Mouse (Mus musculus) adrenal gland, postnatal 25 days (tissue): ENCODE data around the gene Tspo2. TPM values are rescaled to one million over a fixed set of nuclear protein-coding genes. Genes with fewer than 3 reads are reported as not detected.
A peak's percentile ranks its signal among the peaks of the same experiment; 100 is the strongest.

Experiments
- DNase-seq: peaks from one replicate; pipeline ENCODE4 v3.0.0; 2021; ENCODE audit warnings: mixed read lengths
- total RNA-seq: library from RNA; stranded (reverse); gene quantifications from 2 replicates; pipeline ENCODE4 v1.2.3, GENCODE M21; 2021

The Tspo2 gene
- total RNA-seq, 1 experiment from 2014 or later: not detected

- no peak for DNase-seq
Measured at GRCm38 (mm10) chr17:48450666-48451352, 513 bp downstream of the Tspo2 start.

DNA sequence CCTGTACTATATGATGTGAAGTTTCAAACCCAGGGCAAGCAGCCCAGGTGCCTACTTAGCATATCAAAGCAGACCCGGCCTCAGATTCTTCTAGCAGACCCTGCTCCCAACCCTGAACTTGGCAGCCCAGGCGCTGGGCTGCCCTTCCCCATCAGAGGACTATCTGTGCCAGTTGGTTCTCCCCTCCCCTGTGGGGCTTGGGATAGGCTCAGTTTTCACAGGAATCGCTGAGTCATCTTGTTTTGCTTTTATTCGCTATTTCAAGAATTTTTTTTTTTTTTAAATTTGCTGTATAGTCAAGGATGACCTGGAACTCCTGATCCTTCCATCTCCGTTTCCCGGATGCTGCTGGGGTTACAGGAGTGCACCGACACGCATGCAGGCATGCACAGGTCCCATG lies 3.6 kb downstream of the Tspo2 start:
- DNase-seq: no peak

GRCm38 (mm10) chr17:48443542-48444145 lies 7.7 kb downstream of the Tspo2 start:
- DNase-seq: no peak

DNA sequence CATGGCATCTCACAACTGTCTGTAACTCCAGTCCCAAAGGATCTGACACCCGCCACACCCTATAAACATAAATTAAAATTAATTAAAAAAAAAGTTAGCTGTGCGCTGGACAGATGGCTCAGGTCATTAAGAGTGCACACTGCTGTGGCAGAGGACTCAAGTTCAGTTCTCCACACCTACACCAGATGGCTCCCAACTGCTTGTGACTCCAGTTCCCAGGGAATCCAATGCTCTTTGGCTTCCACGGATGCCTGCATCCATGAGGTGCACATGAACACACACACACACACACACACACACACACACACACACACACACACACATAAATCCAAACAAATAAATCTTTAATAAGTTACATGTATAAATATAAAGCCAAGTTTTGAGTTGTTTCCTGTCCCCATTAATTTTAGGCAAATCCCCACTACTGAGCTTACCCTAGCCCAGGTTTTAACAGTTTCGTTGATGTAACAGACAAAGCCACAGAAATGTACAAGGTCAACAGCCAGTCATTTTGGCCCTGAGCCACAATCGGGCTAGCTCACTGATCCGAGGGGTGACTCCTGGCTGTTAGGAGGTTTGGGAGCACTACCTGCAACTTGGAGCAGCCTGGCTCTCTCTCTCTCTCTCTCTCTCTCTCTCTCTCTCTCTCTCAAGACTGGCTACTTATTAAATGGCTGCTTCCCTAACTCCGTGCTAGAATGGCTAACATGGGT lies 8.4 kb downstream of the Tspo2 start:
- DNase-seq: peak; percentile 60

GRCm38 (mm10) chr17:48437421-48437911 lies 13.9 kb downstream of the Tspo2 start:
- DNase-seq: no peak

DNA sequence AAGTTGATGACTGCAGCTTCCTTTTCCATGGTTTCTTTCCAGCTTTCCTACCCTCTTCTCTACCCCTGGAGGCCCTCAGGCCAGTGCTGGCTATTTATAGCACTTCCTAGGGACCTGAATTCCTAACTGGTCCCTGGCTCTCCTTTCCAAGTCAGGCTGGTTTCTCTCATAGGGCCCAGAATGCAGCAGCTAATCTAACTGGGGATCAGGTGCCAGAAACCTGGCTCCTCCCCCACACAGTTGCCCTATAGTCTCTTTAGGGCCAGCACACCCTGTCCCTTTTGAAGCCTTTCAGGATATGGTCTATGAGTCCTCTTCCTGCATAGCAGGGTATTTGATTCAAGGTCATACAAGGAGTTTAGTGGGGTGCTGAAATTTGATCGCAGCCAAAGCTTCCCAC lies 14.8 kb downstream of the Tspo2 start:
- DNase-seq: no peak

DNA sequence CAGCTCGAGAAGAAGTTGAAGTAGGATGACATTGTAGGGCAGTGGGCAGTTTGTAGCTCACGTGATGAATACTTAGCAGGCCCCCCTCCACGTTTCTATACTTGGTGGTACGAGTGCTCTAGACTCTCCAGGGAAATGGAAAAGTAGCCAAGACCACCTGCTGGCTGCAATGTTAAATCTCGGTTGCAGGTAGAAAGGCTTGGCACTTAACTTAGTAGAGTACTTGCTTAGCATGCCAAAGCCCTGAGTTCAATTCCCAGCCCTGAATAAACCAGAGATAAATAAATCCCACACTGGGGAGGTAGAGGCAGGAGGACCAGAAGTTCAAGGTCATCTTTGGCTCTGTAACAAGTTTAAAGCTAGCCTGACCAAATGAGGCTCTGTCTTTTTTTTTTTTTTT lies 16.8 kb downstream of the Tspo2 start:
- DNase-seq: no peak

DNA sequence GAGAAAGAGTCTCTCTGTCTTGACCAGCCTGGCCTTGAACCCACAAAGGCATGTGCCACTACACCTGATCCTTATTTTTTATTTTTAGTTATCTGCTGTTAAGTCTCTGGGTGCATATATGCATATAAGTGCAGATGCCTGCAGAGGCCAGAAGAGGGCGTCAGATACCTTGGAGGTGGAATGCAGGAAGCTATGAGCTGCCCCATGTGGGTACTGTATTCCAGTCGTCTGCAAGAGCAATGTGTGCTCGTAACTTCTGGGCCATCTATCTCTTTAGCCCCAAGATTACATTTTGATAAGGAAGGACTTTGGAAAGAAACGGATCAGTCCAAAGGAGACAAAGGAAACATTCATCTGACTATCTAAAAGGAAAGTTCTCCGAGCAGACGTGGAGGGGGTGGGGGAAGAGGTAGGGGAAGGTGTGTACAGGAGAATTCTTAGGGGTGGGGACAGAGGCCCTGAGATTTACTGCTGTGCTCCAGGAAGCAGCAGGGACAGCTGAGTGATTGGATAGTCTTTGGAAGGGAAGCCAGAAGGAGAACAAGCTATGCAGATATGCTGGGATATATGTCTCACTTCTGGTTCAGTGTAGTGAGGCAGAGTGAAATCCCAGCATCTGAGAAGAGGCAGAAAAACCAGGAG lies 17.5 kb downstream of the Tspo2 start:
- DNase-seq: no peak

DNA sequence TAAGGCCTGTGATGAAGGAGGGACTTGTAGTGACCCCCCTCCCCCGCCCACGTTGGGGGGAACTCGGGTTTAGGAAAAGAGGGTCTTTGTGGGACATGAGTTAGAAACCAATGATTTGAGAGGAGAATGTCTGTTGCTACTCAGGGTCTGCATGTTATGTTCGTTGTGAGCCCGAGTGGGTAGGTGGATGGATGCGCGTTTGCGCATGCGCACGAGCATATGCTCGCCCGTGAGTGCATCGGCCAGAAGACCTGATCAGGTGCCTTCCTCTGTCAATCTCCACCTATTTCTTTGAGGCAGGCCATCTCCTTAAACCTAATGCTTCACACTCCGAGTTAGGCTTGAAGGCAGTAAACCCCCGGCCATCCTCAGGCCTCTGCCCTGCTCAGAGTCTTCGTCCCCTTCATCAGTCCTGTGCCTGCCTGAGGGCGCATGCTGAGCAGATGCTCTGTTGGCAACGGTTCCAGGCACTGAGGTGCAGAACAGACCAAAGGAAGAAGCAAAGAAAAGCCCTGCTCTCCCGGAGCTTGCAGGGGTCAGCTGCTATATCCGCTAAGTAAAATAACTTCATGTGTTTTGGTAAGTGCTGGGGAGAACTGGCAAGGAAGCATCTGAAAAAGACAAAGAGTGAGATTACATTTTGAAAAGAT lies 18.2 kb downstream of the Tspo2 start:
- DNase-seq: no peak

DNA sequence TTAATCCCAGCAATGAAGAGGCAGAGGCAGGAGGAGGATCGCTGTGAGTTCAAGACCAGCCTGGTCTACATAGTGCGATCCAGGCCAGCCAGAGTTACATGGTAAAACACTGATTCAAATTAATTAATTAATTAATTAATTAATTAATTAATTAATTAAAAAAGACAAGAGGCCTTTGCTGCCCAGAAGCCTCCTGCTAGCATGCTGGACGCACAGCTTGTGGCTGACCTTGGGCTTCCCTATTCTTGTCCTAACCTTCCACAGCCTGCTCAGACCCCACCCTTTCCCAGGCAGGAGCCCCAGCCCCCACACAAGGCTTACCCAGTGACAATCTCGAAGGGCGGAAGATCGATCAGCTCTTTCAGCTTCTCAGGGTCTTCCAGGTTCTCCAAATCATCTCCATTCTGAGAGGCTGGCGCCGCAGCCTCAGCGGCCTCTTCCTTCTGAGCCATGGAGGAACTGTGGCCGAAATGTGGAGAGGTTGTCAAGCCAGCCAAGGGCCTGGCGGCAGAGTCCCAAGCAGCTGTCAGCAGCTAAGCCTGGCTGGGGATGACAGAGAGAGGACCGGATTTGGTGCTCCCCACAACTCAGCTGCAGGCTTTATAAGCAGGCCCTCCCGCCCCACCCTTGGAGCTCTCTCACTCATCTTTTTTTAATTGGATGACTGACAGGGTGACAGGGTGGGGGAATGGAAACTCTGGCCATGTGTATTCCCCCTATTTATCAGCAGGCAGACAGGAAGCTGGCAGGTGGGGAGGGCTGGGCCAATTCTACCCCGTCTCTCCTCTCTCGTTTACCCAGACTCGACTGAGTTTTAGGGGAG lies 19.0 kb downstream of the Tspo2 start, which contains the start of gene Apobec2:
Gene Apobec2, minus strand, starts transcription at position 773 of the 823 bp plus-strand sequence.
- DNase-seq: no peak

DNA sequence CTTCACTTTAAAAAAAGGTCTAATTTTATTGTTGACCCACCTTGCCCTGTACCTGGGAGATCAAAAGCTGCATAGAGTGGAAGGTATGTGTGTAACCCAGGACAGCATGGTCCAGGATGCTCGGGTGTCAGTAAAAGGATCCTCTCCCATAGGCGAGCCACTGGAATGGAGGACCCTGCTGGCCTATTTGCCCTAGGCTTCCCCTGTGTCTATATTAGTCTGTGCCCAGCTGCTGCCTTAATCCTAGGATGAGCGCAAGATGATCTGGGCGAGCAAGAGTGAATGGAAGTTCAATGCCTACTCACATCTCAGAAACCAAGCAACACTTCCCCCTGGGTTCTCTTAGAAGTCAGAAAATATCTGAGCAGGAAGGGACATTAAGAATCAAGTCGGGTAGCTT lies 20.3 kb downstream of the Tspo2 start:
- DNase-seq: no peak

DNA sequence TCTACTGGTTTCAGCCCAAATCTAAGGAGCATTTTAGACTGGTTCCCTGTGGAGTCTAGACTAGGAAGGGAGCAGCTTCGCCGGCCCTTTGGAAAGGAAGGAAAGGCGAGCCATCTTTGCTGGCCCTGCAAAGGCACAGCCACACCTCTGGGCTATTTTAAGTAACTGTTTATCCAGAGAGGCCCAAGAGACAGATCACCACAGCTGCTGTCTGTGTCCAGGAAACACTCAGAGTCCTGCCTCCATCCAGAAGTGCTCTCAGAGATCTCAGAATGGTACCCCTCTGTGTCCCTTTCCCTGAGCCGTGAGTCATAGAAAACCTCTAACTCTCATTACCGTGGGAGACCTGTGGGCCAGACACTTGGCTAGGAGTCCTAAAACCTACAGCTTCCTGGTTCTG lies 20.9 kb downstream of the Tspo2 start:
- no peak for DNase-seq

DNA sequence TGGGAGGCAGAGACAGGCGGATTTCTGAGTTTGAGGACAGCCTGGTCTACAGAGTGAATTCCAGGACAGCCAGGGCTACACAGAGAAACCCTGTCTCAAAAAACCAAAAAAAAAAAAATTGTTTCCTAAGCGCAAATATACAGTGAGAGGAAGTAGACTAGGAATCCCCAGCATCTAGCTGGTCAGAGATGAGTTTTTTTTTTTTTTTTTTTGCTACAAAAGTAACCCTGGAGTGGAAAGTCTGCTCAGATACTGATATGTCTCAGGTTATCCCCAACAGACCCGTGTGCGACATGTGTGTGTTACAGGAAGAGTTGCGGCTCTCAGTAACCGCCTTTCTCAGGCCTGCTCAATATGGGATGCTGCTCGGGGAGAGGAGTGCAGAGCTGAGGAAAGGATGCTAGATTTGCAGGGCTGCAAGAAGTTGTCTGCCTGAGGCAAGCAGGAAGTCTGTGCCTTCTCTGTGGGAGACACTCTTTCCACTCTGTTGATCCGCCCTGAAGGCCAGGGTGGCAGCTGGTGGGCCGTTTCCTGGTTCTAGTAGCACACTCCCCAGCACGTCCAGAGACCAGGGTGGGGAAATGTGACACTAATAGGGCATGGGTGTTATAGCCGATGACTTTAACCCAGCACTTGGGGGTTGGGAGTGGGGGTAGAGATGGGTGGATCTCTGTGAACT lies 23.3 kb downstream of the Tspo2 start:
- no peak for DNase-seq

- no peak for DNase-seq
Measured at GRCm38 (mm10) chr17:48426991-48427750, 24.2 kb downstream of the Tspo2 start.

DNA sequence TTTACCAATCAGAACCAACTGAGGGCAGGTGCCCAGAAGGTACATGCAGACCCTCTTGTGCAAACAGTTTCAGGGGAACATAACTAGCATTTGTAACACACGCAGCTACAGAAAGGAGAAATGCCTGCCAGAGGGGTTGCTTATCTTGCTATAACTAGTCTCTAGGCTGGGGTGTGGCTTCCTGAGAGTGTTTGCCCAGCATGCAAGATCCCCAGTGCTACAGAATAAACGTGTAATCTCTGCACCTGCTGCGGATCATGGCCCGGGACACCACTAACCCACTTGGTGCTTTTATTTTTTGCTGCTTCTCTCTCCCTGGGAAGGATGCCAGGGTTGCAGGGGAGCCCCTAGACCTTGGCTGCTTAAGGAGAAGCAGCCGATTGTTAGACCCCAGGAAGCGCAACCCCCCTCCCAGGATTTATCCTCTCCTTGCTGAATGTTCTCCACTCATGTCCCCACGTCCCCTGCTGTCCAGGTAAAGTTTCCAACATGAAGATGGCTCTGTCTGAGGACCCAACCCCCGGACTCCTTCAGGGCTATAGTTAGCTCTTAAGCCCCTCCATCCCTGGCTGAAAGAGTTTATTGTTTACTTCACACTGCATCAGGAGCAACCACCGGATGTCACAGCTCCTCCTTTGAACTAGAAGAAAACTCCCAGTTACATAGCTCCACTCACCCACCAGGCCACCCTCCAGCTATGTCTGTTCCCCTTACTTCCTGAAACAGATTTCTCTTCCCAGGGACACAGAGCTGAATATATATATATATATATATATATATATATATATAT lies 25.3 kb downstream of the Tspo2 start:
- no peak for DNase-seq

GRCm38 (mm10) chr17:48424237-48424636 lies 27.1 kb downstream of the Tspo2 start:
- no peak for DNase-seq

DNA sequence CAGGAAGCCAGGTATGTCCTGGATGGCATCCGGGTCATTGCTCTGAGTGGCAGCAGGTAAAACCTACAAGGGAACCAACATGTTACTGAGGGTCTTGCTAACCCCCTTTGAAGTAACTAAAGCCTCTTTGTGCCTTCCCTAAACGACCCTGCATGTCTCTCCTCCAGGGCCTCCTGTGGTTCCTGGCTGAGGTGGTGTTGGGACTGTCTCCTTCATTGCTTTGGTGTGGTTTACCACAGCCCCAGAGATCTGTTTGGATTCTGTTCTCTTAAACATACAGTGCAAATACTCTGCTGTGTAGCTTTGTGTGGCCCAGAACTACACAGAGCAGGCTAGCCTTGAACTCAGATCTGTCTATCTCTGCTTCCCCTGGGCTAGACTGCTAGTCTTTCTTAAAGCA lies 31.8 kb downstream of the Tspo2 start:
- no peak for DNase-seq

DNA sequence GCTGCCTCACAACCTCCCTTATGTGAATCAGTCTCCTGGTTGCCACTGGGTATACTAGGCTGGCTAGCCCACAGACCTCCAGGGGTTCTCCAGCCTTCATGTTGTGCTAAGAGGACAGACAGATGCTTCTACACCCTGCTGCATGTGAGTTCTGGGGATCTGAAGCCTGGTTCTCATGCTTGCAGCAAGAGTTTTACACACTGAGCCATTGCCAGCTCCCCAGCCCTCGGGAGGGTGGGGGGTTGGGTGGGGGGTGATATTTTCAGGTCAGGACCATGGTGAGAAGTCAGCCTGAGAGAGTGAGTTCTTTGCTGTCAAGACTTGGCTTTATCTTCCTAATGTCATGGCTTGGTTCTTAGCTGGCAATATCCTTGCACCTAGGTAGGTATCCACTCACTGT lies 32.5 kb downstream of the Tspo2 start:
- no peak for DNase-seq

GRCm38 (mm10) chr17:48418174-48418573 lies 33.1 kb downstream of the Tspo2 start:
- DNase-seq: no peak
